Mouse (Mus musculus) midbrain, embryonic 15.5 days (tissue): ENCODE results near the gene Stat1. TPM values are rescaled to one million over a fixed set of nuclear protein-coding genes. Genes with fewer than 3 reads are reported as not detected.
A peak's percentile ranks its signal among the peaks of the same experiment; 100 is the strongest.

Experiments
- ATAC-seq: fragments of 200-750 bp; cut with Nextera tagmentation; replicated peaks from 2 replicates; pipeline ENCODE4 v1.8.0; 2017; ENCODE audit warnings: moderate TSS enrichment
- H3K27ac ChIP-seq: fragments of 300-500 bp; sonication (generic); 2 replicates; pipeline ENCODE4 v1.5.1; 2015; ENCODE audit warnings: mild to moderate bottlenecking, inconsistent platforms
- H3K27me3 ChIP-seq: fragments of 300-500 bp; sonication (generic); replicated peaks from 2 replicates; pipeline ENCODE4 v1.6.1; 2015; ENCODE audit warnings: inconsistent platforms
- H3K36me3 ChIP-seq: fragments of 300-500 bp; sonication (generic); replicated peaks from 2 replicates; pipeline ENCODE4 v1.6.1; 2015; ENCODE audit warnings: inconsistent platforms
- H3K4me1 ChIP-seq: fragments of 300-500 bp; sonication (generic); 2 replicates; pipeline ENCODE4 v1.6.1; 2015; ENCODE audit warnings: inconsistent platforms
- H3K4me2 ChIP-seq: fragments of 300-500 bp; sonication (generic); 2 replicates; pipeline ENCODE4 v1.6.1; 2015; ENCODE audit warnings: inconsistent platforms, mild to moderate bottlenecking, moderate library complexity
- H3K4me3 ChIP-seq: fragments of 300-500 bp; sonication (generic); 2 replicates; pipeline ENCODE4 v1.5.1; 2015; ENCODE audit warnings: mild to moderate bottlenecking, inconsistent platforms
- H3K9ac ChIP-seq: fragments of 300-500 bp; sonication (generic); 2 replicates; pipeline ENCODE4 v1.6.1; 2015; ENCODE audit warnings: mild to moderate bottlenecking, inconsistent platforms
- H3K9me3 ChIP-seq: fragments of 300-500 bp; sonication (generic); 2 replicates; pipeline ENCODE4 v1.6.1; 2016; ENCODE audit warnings: inconsistent platforms
- WGBS: fragments of 180-500 bp; shearing (Covaris S2); methylation state at CpG from one replicate; pipeline ENCODE4 v1.1.7; 2015; ENCODE audit warnings: mixed read lengths; 5-methylcytosine and 5-hydroxymethylcytosine counted together
- polyA plus RNA-seq: library from polyadenylated mRNA; unstranded; fragments of >200 nt; fragmentation: Nextera tagmentation; extraction: Ambion mirVana; gene quantifications from 2 replicates; pipeline ENCODE4 v1.2.1, GENCODE M21; 2015

Stat1 gene
- 13.5 and 22.5 TPM in 2 replicates for polyA plus RNA-seq

GRCm38 (mm10) chr1:52118860-52119591 lies at the start of gene Stat1:
Stat1 (plus strand) TSS chr1:52119440.
- no peaks in the 10 kb centered on the region for H3K9me3 ChIP-seq
- ATAC-seq = peak; percentile 93
- peak within 1 kb of the TSS; percentile 48 for H3K9ac ChIP-seq
- 3% methylated on average over 37 of the region's 37 CpGs for WGBS
- peak within 1 kb of the TSS; percentile 59 for H3K4me3 ChIP-seq
- H3K4me1 ChIP-seq = peaks cover 13% of the 10 kb centered on the region
- H3K27ac ChIP-seq = peak within 1 kb of the TSS; percentile 66
- H3K27me3 ChIP-seq = 0 out of 2 replicates have a peak, but pooled peaks cover 3% of the 10 kb centered on the region
- H3K4me2 ChIP-seq = peak within 1 kb of the TSS; percentile 73
- H3K36me3 ChIP-seq = no peaks in the 10 kb centered on the region

- Histone ChIP-seq H3K4me3 (no peak overlapping the region), H3K4me2 (peak overlapping the region; percentile 15), H3K4me1 (peaks cover 13% of the 10 kb centered on the region), H3K9ac (no peak overlapping the region), H3K36me3 (no peaks in the 10 kb centered on the region), H3K27me3 (no peaks in the 10 kb centered on the region), H3K9me3 (no peaks in the 10 kb centered on the region), H3K27ac (peak overlapping the region; percentile 13; the same call in 1 of the 2 replicates)
- ATAC-seq = peak; percentile 94
- WGBS = 6% methylated on average over 10 of the region's 10 CpGs
Observed at GRCm38 (mm10) chr1:52079724-52080367, 39.4 kb upstream of the Stat1 start.

DNA sequence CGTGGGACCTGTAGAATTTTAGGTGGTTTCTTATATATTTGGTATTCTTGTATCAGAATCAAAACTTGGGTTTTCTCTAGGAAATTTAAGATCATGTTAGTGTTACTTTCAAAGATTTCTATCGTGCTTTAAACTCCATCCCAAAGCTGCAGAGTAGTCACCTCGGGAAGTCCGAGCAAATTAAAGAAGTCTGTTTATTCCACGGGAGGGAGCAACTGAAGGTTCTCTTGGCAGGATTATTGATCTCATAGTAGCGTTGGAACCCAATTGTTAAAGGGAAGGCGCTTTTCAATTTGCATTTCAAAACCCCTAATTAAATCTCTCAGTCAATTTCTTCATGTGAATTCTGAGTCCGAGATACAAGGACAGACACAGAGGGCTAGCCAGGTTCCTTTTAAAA lies 38.9 kb upstream of the Stat1 start:
- no peak for ATAC-seq
- Histone ChIP-seq H3K27ac (0 out of 2 replicates have a peak overlapping the region, but pooled peaks have one; percentile 13), H3K4me2 (peak overlapping the region; percentile 15), H3K4me3 (no peak overlapping the region), H3K9me3 (no peaks in the 10 kb centered on the region), H3K9ac (no peak overlapping the region), H3K36me3 (no peaks in the 10 kb centered on the region), H3K27me3 (no peaks in the 10 kb centered on the region), H3K4me1 (peaks cover 13% of the 10 kb centered on the region)
- WGBS = 5% methylated on average over 8 of the region's 8 CpGs

DNA sequence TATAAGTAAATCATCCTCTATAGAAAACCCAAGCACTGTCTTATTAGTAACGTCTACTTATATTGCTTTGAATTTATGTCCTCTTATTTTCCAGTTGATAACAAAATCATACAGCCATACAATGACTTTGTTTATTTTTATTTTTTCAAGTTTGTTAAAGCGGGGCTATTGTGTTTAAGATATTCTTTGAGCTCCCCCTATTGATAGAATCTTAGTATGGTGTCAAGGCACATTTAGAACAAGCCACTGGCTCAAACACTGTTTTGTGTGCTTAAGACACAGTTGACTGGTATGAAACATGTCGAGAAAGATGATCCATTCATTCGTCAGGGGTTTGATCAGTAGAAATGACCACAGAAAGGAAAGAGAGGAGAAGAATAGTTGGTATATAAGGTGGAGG lies 33.0 kb upstream of the Stat1 start:
- 40% methylated on average over 4 of the region's 4 CpGs for WGBS
- H3K4me3 ChIP-seq = no peak overlapping the region
- H3K4me2 ChIP-seq = no peak overlapping the region

DNA sequence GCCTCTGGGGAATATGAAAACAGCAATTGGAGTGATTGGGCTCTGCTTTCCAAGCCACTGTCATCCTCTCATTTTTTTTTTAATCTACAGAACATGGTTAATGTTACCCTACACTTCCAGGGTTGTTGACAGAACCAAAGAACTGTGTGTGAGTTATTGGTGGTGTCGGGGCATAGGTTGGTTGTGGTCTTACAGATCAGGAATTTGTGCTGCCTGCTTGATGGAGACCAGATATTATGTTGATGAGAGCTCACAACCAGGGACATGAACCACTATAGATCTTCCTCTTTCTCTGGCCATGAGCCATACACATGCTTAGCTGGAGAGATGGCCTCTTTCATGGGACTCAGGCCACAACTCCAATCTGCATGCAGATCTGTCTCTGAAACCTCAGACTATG lies 32.1 kb upstream of the Stat1 start:
- Histone ChIP-seq H3K4me3 (no peak overlapping the region), H3K4me1 (no peaks in the 10 kb centered on the region), H3K27me3 (no peaks in the 10 kb centered on the region), H3K9me3 (no peaks in the 10 kb centered on the region), H3K4me2 (no peak overlapping the region), H3K27ac (no peak overlapping the region), H3K9ac (no peak overlapping the region), H3K36me3 (no peaks in the 10 kb centered on the region)
- WGBS = 89% methylated on average over 1 of the region's 1 CpGs
- ATAC-seq = no peak

More for the DNA sequence above, 33.0 kb upstream of the Stat1 start:
- Histone ChIP-seq H3K36me3 (no peaks in the 10 kb centered on the region), H3K27ac (no peak overlapping the region), H3K9ac (no peak overlapping the region), H3K4me1 (no peaks in the 10 kb centered on the region), H3K9me3 (no peaks in the 10 kb centered on the region), H3K27me3 (no peaks in the 10 kb centered on the region)
- ATAC-seq = peak; percentile 71; the same call in 1 of the 2 replicates

- no peaks in the 10 kb centered on the region for H3K4me1 ChIP-seq
- ATAC-seq = no peak
- no peak overlapping the region for H3K4me3 ChIP-seq
- no peaks in the 10 kb centered on the region for H3K27me3 ChIP-seq
- H3K9ac ChIP-seq = no peak overlapping the region
- H3K36me3 ChIP-seq = no peaks in the 10 kb centered on the region
- H3K27ac ChIP-seq = no peak overlapping the region
- H3K9me3 ChIP-seq = no peaks in the 10 kb centered on the region
- no peak overlapping the region for H3K4me2 ChIP-seq
- WGBS = 68% methylated on average over 4 of the region's 4 CpGs
Observed at GRCm38 (mm10) chr1:52088634-52089033, 30.6 kb upstream of the Stat1 start.

- no peak overlapping the region for H3K4me2 ChIP-seq
- ATAC-seq = peak; percentile 67; the same call in 1 of the 2 replicates
- H3K4me3 ChIP-seq = no peak overlapping the region
- no peaks in the 10 kb centered on the region for H3K27me3 ChIP-seq
- 80% methylated on average over 3 of the region's 3 CpGs for WGBS
- H3K9ac ChIP-seq = no peak overlapping the region
- no peak overlapping the region for H3K27ac ChIP-seq
- no peaks in the 10 kb centered on the region for H3K36me3 ChIP-seq
- no peaks in the 10 kb centered on the region for H3K4me1 ChIP-seq
- no peaks in the 10 kb centered on the region for H3K9me3 ChIP-seq
Observed at GRCm38 (mm10) chr1:52098618-52099232, 20.5 kb upstream of the Stat1 start.

DNA sequence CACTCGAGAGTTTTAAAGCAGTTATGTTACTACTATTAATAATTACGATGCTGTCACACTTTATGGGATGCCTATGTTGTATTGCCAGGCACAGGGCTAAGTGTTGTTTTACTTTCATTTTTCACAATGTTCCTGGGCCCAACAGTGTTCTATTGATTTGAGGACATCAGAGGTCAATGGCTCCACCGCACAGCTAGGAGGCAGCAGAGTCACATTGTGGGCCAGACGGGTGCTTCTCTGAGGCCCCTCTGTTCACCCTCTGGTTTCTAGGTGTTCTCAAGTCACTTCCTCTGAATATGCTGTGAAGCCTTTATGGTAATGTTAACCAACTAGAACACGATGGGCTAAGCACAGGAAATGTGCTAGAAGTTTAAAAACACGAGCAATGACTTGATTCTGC lies 18.7 kb upstream of the Stat1 start:
- Histone ChIP-seq H3K4me2 (no peak overlapping the region), H3K36me3 (no peaks in the 10 kb centered on the region), H3K4me3 (no peak overlapping the region), H3K27ac (no peak overlapping the region), H3K9me3 (no peaks in the 10 kb centered on the region), H3K4me1 (no peaks in the 10 kb centered on the region), H3K9ac (no peak overlapping the region), H3K27me3 (no peaks in the 10 kb centered on the region)
- ATAC-seq = no peak
- 75% methylated on average over 6 of the region's 6 CpGs for WGBS

DNA sequence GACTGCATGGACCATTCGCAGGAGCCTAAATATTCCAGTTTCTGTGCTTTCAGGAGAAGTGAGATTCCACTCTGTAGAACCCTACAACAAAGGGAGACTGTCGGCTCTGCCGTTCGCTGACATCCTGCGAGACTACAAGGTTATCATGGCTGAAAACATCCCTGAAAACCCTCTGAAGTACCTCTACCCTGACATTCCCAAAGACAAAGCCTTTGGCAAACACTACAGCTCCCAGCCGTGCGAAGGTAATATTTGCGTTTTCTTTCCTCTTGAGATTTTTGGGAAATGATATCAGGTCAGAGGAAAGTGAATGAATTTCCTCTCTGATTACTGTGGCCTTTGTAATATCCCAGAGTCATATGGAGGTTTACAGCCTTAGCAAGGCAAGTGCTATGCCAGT lies 16.4 kb upstream of the Stat1 start:
- no peaks in the 10 kb centered on the region for H3K27me3 ChIP-seq
- no peaks in the 10 kb centered on the region for H3K9me3 ChIP-seq
- H3K9ac ChIP-seq = no peak overlapping the region
- WGBS = 91% methylated on average over 8 of the region's 8 CpGs
- no peaks in the 10 kb centered on the region for H3K4me1 ChIP-seq
- no peak for ATAC-seq
- H3K4me3 ChIP-seq = no peak overlapping the region
- no peak overlapping the region for H3K4me2 ChIP-seq
- H3K27ac ChIP-seq = no peak overlapping the region
- H3K36me3 ChIP-seq = no peaks in the 10 kb centered on the region

GRCm38 (mm10) chr1:52107206-52107605 lies 12.0 kb upstream of the Stat1 start:
- no peak overlapping the region for H3K27ac ChIP-seq
- H3K4me3 ChIP-seq = no peak overlapping the region
- no peaks in the 10 kb centered on the region for H3K36me3 ChIP-seq
- no peak for ATAC-seq
- no peaks in the 10 kb centered on the region for H3K27me3 ChIP-seq
- 89% methylated on average over 11 of the region's 11 CpGs for WGBS
- H3K4me2 ChIP-seq = no peak overlapping the region
- H3K9me3 ChIP-seq = no peaks in the 10 kb centered on the region
- no peaks in the 10 kb centered on the region for H3K4me1 ChIP-seq
- no peak overlapping the region for H3K9ac ChIP-seq

- H3K9ac ChIP-seq = no peak overlapping the region
- H3K4me1 ChIP-seq = peaks cover 4% of the 10 kb centered on the region; the same call in 1 of the 2 replicates
- H3K4me3 ChIP-seq = no peak overlapping the region
- no peak overlapping the region for H3K4me2 ChIP-seq
- no peaks in the 10 kb centered on the region for H3K9me3 ChIP-seq
- 0 out of 2 replicates have a peak, but pooled peaks cover 1% of the 10 kb centered on the region for H3K27me3 ChIP-seq
- no peak overlapping the region for H3K27ac ChIP-seq
- ATAC-seq = no peak
- 67% methylated on average over 3 of the region's 3 CpGs for WGBS
- H3K36me3 ChIP-seq = no peaks in the 10 kb centered on the region
Observed at GRCm38 (mm10) chr1:52111217-52111616, 8.0 kb upstream of the Stat1 start.

DNA sequence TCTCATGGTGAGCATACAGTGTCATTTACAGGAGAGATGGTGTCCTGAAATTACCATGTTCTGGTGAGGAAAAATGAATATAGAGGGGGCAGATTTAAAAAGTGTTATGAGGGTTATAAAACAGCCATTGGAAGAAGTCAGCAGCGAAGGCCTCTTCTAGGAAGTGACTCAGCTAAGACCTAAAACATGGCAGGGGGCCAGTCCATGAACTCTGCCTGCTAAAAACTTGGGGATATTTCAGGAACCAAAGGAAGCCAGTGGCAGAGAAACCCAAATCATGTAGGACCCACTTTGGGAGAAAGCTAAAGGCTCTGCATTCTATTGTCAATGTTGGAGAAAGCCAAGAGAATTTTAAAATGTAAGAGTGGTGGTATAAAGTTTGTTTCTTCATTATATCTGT lies 6.9 kb upstream of the Stat1 start:
- Histone ChIP-seq H3K36me3 (no peaks in the 10 kb centered on the region), H3K9ac (no peak overlapping the region), H3K27ac (no peak overlapping the region), H3K4me1 (peaks cover 4% of the 10 kb centered on the region; the same call in 1 of the 2 replicates), H3K4me2 (no peak overlapping the region), H3K4me3 (no peak overlapping the region), H3K9me3 (no peaks in the 10 kb centered on the region), H3K27me3 (0 out of 2 replicates have a peak, but pooled peaks cover 3% of the 10 kb centered on the region)
- 90% methylated on average over 1 of the region's 1 CpGs for WGBS
- ATAC-seq = no peak
